Mouse (Mus musculus) common myeloid progenitor, adult 5-6 weeks (primary cell): ENCODE data around the gene Tbcd. TPM values are rescaled to one million over a fixed set of nuclear protein-coding genes. Genes with fewer than 3 reads are reported as not detected.

ENCODE experiments used
- ATAC-seq: replicated peaks from 2 replicates; pipeline ENCODE4 v1.8.0; 2016; ENCODE audit warnings: low read depth, mild to moderate bottlenecking, moderate TSS enrichment, inconsistent platforms; ENCODE audit not compliant: poor library complexity, severe bottlenecking
- total RNA-seq: library from RNA; stranded (forward); fragments of 200-1000, 187-1606 nt; gene quantifications from 2 replicates; pipeline ENCODE4 v1.2.3, GENCODE M21; 2017

Tbcd gene
- total RNA-seq, 1 experiment from 2014 or later: 57.8 TPM

DNA sequence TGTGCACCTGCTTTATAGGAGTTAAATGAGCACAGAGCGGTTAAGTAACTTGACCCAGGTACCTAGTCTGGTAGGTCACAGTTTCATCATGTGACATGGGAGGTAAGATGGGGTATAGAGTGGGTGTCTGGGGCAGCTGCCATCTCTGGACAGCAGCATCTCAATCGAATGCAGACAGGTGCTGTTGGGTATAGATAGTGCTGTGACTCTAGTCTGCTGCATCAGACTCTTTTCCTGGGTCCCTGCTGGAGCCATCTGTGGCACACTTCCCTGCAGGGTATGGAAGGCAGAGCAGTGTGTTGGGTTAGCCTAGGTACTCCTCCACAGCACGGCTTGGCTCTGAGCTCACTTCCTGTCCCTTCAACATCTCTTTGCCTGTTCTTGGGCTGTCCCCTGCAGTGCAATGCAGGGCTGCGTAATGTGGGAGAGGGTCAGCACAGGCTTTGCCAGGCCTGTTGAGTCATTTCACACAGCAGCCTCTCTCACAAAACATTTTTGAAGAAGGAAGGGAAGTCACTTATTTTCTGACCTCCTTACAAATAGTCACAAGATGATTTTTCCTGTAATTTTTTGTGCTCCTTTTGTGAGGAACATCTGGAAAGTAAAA, 70.5 kb downstream of the Tbcd start:
- ATAC-seq: 0 out of 2 replicates have a peak, but pooled peaks have one; percentile 7

DNA sequence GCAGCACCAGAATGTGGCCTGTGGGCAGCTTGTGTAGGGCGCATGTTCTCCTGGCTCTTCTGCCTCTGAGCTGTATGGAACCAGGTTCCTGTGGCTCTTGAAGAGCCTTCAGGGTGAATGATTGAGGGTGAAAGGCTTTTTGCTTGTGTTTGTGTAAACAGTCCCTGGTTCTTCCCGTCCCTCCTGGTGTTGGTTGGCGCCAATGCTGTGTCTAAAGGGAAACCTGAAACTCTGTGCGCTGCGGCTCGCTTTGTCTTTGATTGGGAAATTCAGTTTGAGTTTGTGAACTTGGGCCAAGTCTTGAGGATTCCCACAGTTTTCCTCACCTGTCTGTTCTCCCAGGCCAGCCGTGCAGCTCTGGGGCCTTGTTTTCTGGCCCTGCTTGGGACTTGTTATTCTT, 72.4 kb downstream of the Tbcd start:
- ATAC-seq: no peak

DNA sequence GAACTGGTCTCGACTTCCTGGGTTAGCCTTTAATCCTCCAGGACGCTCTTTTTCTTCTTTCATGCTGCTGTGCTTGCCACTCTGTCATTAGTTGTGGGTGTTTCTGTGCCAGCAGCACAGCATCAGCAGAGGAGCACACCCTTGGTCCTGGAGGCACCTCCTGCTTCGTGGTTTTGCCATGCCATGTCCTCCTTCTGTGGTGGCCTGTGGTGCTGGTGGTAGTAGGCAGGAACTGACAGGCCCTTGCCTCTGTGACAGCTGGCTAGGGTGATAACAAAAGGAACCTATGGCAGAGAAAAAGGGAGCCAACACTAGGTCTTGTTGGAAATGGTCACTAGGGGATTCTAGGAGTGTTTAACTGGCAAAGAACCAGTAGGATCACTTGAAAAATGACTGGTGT, 78.0 kb downstream of the Tbcd start:
- ATAC-seq: peak; percentile 90

DNA sequence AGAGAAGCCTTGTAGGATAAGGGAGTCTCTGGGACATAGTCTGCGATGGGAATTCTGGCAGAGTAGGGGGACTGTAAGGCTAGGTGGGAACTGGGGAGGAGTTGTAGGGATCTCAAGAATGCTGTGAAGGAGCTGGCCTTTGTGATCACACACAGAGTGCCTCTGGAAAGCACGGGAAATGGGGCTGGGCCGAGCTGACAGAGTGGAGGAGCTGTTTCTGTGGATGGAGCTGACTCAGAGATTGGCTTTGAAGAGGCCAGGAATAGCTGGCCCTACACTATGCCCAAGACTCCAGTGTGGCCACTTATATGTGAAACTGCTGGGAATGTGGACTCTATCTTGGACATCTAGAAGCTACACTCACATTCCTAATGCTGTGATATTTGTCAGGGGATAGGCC, 84.8 kb downstream of the Tbcd start:
- ATAC-seq: no peak

DNA sequence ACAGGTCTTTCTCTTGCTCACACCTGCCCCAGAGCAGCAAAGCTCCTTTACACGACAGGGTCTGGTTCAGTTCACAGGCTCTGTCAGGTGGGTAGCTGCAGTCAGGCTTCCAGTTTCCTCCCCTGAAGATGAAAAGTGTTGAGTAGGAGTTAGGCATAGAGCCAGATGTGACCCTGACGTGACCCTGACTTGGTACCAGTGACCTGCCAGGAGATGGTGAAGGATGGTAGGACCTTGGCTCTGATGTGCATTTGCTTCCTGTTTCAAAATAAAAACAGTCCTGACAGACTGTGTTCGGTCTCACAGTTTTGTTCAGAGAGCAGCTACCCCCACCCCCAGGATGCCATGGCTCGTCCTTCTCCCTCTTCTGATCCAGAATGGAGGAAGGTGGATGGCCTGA, 90.7 kb downstream of the Tbcd start:
- no peak for ATAC-seq

DNA sequence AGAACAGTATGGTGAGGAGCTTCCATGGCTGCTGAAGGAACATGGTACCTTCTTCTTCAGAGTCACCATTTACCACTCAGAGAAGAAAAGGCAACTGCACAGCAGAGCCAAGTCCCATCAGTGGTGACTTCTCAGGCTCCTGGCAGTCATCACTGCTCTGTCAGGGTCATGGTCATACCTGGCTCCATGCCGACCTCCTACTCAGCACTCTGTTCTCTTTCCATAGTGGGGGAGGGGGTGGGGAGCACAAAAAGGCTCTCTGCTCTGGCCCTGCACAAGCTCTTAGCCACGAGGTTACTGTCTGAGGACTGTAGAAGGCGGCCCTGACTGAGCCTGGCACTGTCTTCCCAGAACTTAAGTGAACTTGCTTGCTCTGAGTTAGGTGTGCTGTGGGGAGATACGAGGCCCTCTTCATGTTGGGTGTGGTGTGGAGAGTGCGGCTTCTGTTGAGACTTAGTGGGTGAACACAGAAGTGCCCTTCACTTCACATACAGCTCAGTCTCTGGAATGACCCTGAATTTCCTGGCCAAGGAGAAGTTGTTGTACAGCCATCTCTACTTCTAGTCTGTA, 91.6 kb downstream of the Tbcd start:
- no peak; the same call in 1 of the 2 replicates for ATAC-seq

DNA sequence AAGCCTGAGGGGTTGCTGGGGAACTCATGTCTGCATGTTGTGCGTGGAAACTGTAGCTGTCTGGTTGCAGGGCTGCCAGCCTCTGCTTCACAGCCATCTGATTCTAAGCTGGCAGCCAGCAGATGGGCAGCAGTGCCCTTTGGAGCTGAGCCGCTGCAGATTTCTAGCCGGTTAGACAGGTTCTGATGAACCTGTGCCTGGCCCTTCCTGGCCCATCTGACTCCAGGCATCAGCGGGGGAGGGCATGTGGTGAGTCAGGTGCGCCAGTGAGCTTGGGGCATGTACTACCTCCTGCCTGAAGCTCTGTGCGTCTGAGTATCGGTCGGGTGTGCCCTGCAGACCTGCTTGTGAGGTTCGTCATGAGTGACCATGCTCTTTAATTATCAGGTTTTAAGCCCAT, 92.2 kb downstream of the Tbcd start:
- ATAC-seq: no peak

DNA sequence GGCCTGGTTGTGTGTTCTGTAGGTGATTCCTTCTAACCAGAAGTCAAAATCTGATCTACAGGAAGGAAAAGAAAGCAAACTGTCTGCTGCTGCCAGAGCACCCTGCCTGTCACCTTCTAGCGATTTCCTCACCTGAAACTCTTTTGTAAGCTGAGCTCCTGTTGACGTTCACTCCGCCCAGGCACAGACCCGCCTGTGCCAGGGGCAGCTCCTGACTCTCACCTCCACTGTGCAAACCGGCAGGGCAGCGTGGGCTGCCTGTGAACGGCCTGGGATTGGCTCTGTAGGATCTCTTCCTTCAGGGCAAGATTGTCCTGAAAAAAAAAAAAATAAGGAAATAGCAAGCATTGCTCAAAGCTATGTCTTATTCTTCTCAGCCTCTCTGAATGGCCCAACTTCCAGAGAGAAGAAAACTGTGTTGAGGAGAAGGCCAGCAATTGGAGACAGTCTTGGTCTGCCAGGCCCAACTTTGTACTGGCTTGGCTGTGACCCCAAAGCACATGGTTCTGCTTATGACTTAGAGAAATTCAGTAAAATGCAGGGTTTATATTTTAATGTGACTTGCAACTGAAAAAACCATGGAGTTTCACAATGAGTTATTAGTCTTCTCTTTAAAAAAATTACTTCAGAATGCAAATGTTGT, 93.1 kb downstream of the Tbcd start:
- ATAC-seq: no peak

DNA sequence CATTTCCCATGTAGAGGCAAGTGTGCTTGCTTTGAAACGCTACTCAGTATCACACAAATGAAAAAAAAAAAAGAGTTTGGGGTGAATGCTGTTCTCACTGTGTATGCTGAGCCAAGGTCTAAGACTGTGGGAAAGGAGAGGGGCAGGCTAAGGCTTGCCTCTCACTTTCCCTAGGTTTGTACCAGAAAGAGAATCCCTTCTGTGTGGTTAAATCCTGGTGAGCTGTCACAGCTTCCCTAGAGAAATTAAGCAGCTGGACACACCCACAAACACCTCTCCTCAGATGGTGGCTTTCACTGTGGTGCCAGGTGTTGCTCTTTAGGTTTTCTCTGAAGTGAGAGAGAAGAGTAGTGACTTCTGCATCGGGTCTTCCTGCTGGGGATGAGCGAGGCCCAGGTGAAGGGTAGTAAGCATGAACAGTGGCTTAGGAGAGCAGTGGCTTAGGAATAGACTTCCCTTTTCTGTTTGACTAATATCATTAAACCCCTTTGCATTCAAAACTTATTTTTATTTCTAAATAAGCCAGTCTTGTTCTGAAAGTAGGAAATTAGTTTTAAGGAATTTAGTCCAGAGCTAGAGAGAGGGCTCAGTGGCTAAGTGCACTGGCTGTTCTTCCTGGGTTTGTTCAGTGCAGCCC, 93.8 kb downstream of the Tbcd start:
- ATAC-seq: no peak

DNA sequence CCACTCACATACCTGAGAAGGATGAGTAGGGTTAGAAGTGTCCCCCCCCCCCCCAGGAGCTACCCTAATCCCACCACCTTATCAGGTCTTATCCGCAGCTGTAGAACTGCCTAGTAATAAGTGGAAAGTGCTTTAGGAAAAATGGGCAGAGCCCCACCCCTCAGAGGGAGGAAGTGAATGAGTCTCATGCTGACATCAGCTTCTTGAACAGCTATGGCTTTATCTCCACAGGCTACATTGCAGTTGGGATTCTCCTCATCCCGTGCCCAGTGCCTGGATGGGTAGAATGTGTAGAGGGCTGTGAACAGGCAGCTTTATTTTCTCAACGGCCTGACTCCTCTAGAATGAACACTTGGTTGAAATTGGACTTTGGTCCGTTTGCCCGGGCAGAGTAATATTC, 95.5 kb downstream of the Tbcd start:
- ATAC-seq: no peak

DNA sequence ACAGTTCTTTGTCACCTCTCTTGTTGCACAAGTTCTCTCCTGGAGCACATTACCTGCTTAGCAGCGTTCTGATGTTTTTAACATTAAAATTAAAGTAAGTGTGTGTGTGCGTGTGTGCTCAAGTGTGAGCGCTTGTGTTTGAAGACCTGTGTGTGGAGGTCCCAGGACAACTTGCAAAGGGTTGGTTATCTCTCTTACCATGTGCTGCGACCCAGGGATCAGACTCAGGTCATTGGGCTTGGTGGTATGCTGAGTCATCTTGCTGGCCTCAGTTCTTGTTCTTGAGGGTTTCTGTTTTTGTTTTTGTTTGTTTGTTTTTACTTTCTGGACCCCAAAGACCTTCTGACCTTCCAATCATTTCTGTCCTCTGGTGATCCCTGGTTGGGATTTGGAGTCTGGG, 96.2 kb downstream of the Tbcd start:
- 0 out of 2 replicates have a peak, but pooled peaks have one; percentile 19 for ATAC-seq

DNA sequence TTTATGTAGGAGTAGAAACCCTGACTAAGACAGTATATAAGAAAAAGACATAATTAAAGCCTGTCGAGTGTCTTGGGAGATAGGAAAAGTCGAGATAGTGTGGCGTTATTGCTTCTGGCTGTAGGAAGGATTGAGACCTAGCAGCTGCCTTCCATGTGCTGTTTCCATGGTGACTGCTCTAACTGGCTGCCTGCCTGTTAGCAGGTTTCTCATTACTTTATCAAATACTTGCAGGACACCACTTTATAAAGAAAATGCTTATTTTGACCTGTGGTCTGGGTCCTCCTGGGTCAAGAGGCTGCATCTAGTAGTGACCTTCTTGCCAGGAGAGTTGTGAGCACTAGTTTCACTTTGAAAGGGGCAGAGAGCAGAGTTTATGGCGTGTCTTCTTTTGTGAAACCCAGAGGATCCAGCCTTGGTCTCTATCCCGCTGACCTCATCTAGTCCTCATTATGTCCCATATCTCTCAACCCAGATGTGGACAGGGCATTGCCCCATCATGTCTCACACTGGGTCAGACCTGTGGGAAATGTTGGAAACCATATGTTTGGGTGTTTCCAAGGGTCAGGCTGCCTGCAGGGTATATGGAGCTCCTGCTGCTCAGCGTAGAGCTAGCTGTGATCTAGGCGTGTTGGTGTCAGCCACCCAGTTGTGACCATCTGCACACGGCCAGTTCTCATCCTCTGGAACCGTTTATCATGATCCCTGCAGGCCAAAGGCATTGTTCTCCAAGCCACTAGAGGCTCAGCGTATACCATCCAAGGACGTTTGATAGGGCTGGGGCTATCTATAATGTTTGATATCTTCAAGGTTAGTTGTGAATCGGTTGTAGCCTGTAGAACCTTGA, 97.5 kb downstream of the Tbcd start:
- ATAC-seq: peak; percentile 20

DNA sequence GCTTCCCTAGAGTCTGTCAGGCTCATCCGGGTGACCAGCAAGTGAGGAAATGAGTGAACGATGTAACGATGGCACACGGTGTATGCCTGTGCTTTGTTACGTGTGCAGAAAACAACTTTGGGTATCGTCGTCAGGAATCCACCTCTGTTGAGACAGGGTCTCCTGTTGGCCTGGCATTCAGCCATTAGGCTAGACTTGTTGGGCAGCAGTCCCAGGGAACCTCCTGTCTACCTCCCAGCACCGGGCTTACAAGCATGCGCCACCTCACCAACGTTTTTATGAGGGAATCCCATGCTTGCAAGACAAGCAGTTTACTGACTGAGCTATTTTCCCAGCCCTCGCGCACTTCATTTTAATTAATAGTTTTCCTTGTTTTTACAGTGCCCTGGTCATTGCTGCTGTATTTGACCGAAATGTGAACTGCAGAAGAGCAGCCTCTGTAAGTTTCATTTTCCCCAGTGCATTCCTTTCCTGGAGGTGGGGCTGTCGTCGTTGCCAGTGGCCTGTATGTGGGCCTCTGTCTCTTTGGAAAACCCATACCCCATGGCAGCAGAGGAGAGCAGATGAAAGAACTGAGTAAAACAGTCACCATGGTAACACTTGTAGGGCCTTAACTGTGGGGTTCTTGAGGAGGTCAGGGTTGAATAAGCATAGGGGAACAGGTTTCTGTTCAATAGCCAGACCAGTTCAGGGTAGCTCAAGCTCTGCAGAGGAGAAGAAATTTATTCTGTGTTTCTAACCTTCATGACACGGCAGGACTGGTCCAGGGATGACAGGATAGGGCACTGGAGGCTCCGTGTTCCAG, 98.3 kb downstream of the Tbcd start:
- ATAC-seq: no peak

DNA sequence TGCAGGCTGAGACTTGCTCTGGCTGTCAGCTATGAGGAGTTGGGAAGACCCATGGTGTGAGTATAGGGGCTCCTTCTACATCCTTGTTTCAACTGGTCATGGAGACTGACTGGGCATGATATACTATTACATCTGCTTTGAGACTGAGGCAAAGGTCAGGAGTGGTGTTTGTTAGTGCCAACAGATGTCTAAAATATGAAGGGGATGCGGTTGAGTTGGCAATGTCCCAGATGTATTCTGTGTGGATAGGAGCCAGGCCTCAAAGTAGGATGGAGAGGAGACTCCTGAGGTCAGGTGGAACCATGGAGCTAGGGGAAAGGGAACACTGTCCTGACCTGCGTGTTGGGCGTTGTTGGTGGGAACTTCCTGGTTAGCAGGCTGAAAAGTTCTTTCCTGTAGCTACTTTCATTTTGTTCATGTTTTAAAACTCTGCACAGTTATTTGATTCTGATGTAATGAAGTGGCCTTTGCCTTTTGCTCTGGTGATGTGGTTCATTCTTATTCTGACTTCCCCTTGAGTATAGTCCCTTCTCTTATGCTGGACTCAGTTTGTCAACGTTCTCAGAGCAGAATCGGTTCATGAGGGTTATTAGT, 99.6 kb downstream of the Tbcd start:
- no peak for ATAC-seq

DNA sequence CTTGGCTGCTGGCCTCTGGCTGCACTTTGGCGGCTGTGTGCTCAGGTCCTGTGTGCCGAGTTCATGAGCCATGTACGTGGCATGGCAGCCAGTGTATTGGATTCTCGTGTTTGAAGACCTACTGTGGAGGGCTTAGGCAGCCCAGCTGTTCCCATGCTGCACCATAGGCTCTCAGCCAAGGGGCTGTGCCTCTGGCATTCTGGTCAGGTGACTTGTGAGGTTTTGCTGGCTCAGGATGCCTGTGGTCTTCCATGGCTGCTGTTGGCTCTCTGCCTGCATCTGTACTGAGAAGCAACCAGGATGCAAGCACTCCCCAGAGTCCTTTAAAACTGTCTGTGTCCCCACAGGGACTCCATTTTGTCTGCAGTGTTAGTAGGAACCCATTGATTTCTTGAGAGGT, 100.4 kb downstream of the Tbcd start:
- ATAC-seq: peak; percentile 65

DNA sequence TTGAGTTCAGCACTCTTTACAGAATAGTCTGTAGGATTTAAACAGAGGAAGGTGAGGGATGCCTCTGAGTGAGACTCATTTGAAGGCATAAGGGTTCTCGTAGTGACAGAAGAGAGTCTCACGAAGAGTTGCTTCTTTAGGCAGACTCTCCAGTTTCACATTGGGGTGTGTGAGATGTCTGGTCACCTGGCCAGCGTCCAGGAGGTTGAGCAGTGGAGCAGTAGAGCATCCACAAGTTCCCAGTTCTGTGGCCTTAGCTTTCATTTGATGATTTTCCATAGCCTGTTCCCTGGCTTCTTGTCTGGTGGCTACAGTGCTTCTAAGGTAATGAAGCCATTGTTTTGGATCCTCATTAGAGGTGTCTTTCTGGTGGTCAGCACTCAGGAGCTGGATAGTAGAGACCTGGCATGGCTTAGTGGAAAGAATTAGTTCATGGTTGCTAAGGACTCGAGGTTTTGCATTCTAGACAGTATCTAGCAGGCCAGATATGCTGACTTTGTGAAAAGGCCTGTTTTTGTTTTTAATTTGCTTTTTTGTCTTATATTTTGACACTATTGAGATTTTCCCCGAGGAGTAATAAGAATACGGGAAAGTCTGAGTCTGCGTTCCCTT, 101.2 kb downstream of the Tbcd start:
- no peak for ATAC-seq

DNA sequence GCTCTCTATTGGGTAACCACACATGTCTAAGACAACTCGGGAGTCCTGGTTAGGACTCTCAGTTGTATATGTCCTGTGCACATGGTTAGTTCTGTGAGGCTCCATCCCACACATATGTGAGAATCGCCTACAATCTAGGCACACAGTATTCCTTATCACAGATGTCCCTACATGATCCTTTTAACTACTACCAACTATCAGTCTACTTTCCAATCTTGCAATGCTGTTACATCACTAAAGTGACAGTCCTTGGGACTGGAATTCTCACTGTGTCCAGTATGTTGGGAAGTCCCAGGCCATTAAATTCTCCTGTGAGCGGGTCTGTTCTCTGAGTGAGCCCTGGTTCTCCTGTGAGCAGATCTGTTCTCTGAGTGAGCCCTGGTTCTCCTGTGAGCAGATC, 101.7 kb downstream of the Tbcd start:
- no peak for ATAC-seq

DNA sequence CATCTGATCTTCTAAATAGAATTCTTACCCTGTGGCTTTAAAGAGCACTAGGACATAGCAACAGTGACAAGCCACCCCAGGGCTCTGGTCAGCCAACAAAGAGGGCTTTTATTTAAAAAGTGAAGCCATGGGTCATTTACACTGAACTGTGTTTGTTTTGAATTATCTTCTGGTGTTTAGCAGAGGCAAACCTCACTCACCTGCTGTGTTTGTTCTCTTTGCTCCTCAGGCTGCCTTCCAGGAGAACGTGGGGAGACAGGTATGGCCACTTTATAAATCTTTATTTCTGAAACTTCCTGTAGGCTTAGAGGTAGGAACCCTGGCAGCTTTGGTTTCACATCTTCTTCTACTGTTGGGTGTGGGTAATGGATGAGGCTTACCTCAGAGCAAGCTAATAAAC, 105.0 kb downstream of the Tbcd start:
- ATAC-seq: no peak

DNA sequence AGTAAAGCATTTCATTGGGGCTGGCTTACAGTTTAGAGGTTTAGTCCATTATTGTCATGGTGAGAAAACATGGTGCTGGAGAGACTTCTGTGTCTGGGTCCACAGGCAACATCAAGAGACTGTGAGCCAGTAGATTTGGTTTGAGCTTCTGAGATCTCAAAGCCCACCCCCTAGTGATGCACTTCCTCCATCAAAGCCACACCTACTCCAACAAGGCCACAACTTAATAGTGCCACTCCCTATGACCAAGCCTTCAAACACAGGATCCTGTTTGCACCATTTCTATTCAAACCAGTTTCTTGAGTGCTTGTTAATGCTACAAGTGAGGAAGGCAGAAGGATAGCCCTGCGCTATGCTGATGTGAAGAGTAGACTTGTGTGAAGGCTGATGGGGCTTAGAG, 106.2 kb downstream of the Tbcd start:
- no peak for ATAC-seq
